Mouse (Mus musculus) ES-E14 (cell line): ENCODE measurements at regions not wholly inside any gene's neighbourhood (a gene's known extent, or its start where the extent isn't known, plus 50 kb on each side); places are given as distances from the start of the nearest gene placed in this dataset.

ENCODE experiments used
- CHD2 ChIP-seq: IDR thresholded peaks from 2 replicates; pipeline ENCODE4 v1.6.1; 2014; ENCODE audit warnings: mild to moderate bottlenecking, low read depth, low read length, inconsistent platforms
- ZNF384 ChIP-seq: IDR thresholded peaks from 2 replicates; pipeline ENCODE4 v1.6.1; 2012; ENCODE audit warnings: low read depth, low read length, inconsistent platforms

- TF ChIP-seq CHD2 (no peak), ZNF384 (no peak)
These were observed 174.1 kb upstream of the Cited2 start for GRCm38 (mm10) chr10:17548629-17549580.
